In genomic region chr9:118778596-118778995, GRCm38 (mm10) we compare ENCODE assay signal across 23 mouse cellular contexts.
DNase-seq lines count a peak whose midpoint lies in the region; ATAC-seq and TF ChIP-seq lines count a peak whose summit lies in the region.
"Had no signal": no experiment of that assay in that cellular context is flagged by ENCODE, and none has a peak within 500 bp of the region (broad histone marks: within the 10 kb centered on the region; RNA-seq: fewer than 3 reads in every experiment).

No protein-coding gene starts in this region.

- ATAC-seq in hindbrain, postnatal 0 days = no peak
- ATAC-seq in hindbrain, embryonic 13.5 days (ENCODE audit: low FRiP score) = no peak
- 0 out of 2 replicates have a peak, but pooled peaks have one; percentile 17 for ATAC-seq in limb, embryonic 14.5 days (ENCODE audit: low FRiP score, low read depth)
- ATAC-seq in megakaryocyte progenitor cell, adult 5-6 weeks (replicated peaks; ENCODE audit: poor library complexity) = no peak
- ATAC-seq: intestine, embryonic 15.5 days; liver, postnatal 0 days had no signal

- no peak for TF ChIP-seq CTCF in hindbrain, postnatal 0 days (IDR thresholded peaks at IDR 0.05; ENCODE audit: low read depth)

- H3K36me3 ChIP-seq in hindbrain, postnatal 0 days (ENCODE audit: insufficient read depth, low read length) = no peaks in the 10 kb centered on the region
- no peaks in the 10 kb centered on the region for H3K36me3 ChIP-seq in hindbrain, embryonic 13.5 days
- no peaks in the 10 kb centered on the region for H3K36me3 ChIP-seq in limb, embryonic 14.5 days (ENCODE audit: control insufficient read depth, insufficient read depth, low read length)
- H3K36me3 ChIP-seq: forebrain, embryonic 12.5 days; intestine, embryonic 15.5 days; midbrain, embryonic 12.5 days; neural tube, embryonic 15.5 days had no signal

- H3K27ac ChIP-seq in hindbrain, postnatal 0 days = no peak overlapping the region
- H3K27ac ChIP-seq in hindbrain, embryonic 13.5 days = no peak overlapping the region
- peak overlapping the region; percentile 33; the same call in 1 of the 2 replicates for H3K27ac ChIP-seq in limb, embryonic 14.5 days (replicated peaks; ENCODE audit: low read depth, low read length)
- H3K27ac ChIP-seq: forebrain, embryonic 12.5 days; intestine, embryonic 15.5 days; left cerebral cortex, adult 2 months; macrophage; midbrain, embryonic 12.5 days; neural tube, embryonic 15.5 days had no signal

- H3K27me3 ChIP-seq in hindbrain, postnatal 0 days (ENCODE audit: insufficient read depth, low read length) = no peaks in the 10 kb centered on the region
- no peaks in the 10 kb centered on the region for H3K27me3 ChIP-seq in hindbrain, embryonic 13.5 days
- no peaks in the 10 kb centered on the region for H3K27me3 ChIP-seq in limb, embryonic 14.5 days (ENCODE audit: control insufficient read depth, insufficient read depth, low read length)
- H3K27me3 ChIP-seq: forebrain, embryonic 12.5 days; intestine, embryonic 15.5 days; midbrain, embryonic 12.5 days; neural tube, embryonic 15.5 days had no signal

- H3K4me1 ChIP-seq in hindbrain, postnatal 0 days (ENCODE audit: insufficient read depth, low read length) = peaks cover 9% of the 10 kb centered on the region; the same call in 1 of the 2 replicates
- H3K4me1 ChIP-seq in hindbrain, embryonic 13.5 days (replicated peaks) = peaks cover 5% of the 10 kb centered on the region; the same call in 1 of the 2 replicates
- H3K4me1 ChIP-seq in limb, embryonic 14.5 days (ENCODE audit: control insufficient read depth, insufficient read depth, low read length) = peaks cover 29% of the 10 kb centered on the region
- H3K4me1 ChIP-seq: forebrain, embryonic 12.5 days; midbrain, embryonic 12.5 days had no signal

- no peak overlapping the region for H3K4me2 ChIP-seq in hindbrain, postnatal 0 days (ENCODE audit: low read depth, low read length)
- H3K4me2 ChIP-seq in hindbrain, embryonic 13.5 days = no peak overlapping the region
- no peak overlapping the region for H3K4me2 ChIP-seq in limb, embryonic 14.5 days (replicated peaks; ENCODE audit: low read depth, low read length, severe bottlenecking)
- H3K4me2 ChIP-seq: forebrain, embryonic 12.5 days; heart, embryonic 11.5 days; intestine, embryonic 15.5 days; midbrain, embryonic 12.5 days; neural tube, embryonic 15.5 days had no signal

- no peak for TF ChIP-seq POLR2A in limb, embryonic 14.5 days (IDR thresholded peaks at IDR 0.05; ENCODE audit: borderline replicate concordance, extremely low read depth, insufficient read depth, insufficient read length)

- DNase-seq in adrenal gland, postnatal 10 days = peak; percentile 26
- DNase-seq in adrenal gland, postnatal 36 days = no peak
- DNase-seq in hindbrain, postnatal 0 days (ENCODE audit: low spot score) = peak; percentile 53
- DNase-seq in lung, postnatal 36 days = peak; percentile 20
- DNase-seq in lung, postnatal 10 days = no peak
- DNase-seq in limb, embryonic 14.5 days (ENCODE audit: low spot score) = peak; percentile 83
- DNase-seq: adrenal gland, adult 8-10 months; cerebellum, adult 18-20 months; gastrocnemius, postnatal 36 days; heart, postnatal 36 days; liver, postnatal 0 days; retina, postnatal 1 day; thymus, postnatal 36 days had no signal

- no peak overlapping the region for H3K9ac ChIP-seq in hindbrain, postnatal 0 days (replicated peaks; ENCODE audit: low read length)
- no peak overlapping the region for H3K9ac ChIP-seq in hindbrain, embryonic 13.5 days
- no peak overlapping the region for H3K9ac ChIP-seq in limb, embryonic 14.5 days (ENCODE audit: low read depth, low read length, severe bottlenecking)
- H3K9ac ChIP-seq: forebrain, embryonic 12.5 days; intestine, embryonic 15.5 days; liver, postnatal 0 days; midbrain, embryonic 12.5 days; neural tube, embryonic 15.5 days had no signal

- no peaks in the 10 kb centered on the region for H3K9me3 ChIP-seq in hindbrain, postnatal 0 days (ENCODE audit: low read length)
- no peaks in the 10 kb centered on the region for H3K9me3 ChIP-seq in hindbrain, embryonic 13.5 days
- no peaks in the 10 kb centered on the region for H3K9me3 ChIP-seq in limb, embryonic 14.5 days (ENCODE audit: control insufficient read depth, low read length)
- H3K9me3 ChIP-seq: forebrain, embryonic 12.5 days; intestine, embryonic 15.5 days; midbrain, embryonic 12.5 days; neural tube, embryonic 15.5 days had no signal

- H3K4me3 ChIP-seq in hindbrain, postnatal 0 days (ENCODE audit: low read length) = no peak overlapping the region
- H3K4me3 ChIP-seq in hindbrain, embryonic 13.5 days = no peak overlapping the region
- no peak overlapping the region for H3K4me3 ChIP-seq in limb, embryonic 14.5 days (replicated peaks; ENCODE audit: low read length)
- H3K4me3 ChIP-seq: forebrain, embryonic 12.5 days; intestine, embryonic 15.5 days; left cerebral cortex, adult 2 months; midbrain, embryonic 12.5 days; myocyte; neural tube, embryonic 15.5 days had no signal

- WGBS in hindbrain, postnatal 0 days = 40% methylated on average over 2 of the region's 2 CpGs
- 58% methylated on average over 2 of the region's 2 CpGs for WGBS in hindbrain, embryonic 13.5 days
- 21% methylated on average over 2 of the region's 2 CpGs for WGBS in limb, embryonic 14.5 days

Comparison
In these comparisons a context has a peak if more than half of its experiments do, and no peak if none do; other contexts are left out.
1. DNase-seq: peak in adrenal gland, postnatal 10 days (single experiment), hindbrain, postnatal 0 days (single experiment), lung, postnatal 36 days (single experiment) and limb, embryonic 14.5 days (single experiment); none in adrenal gland, postnatal 36 days (0 of 2) and lung, postnatal 10 days (single experiment).